Mouse (Mus musculus) limb, embryonic 11.5 days (tissue): ENCODE measurements around the gene Cdip1. TPM values are rescaled to one million over a fixed set of nuclear protein-coding genes. Genes with fewer than 3 reads are reported as not detected.
"Not testable (repeated sequence)": the region's sequence is repeated elsewhere in the genome, so short reads cannot be mapped to it uniquely, and the experiment has no call there.

Experiments
- ATAC-seq: fragments of 200-750 bp; cut with Nextera tagmentation; 2 replicates; pipeline ENCODE4 v1.8.0; 2017; ENCODE audit warnings: low read depth; ENCODE audit not compliant: insufficient number of reproducible peaks, low FRiP score, low TSS enrichment
- DNase-seq: peaks from one replicate; pipeline ENCODE4 v3.0.0-alpha.2; 2015; ENCODE audit warnings: low spot score
- H3K27ac ChIP-seq: fragments of 300-500 bp; sonication (generic); replicated peaks from 2 replicates; pipeline ENCODE4 v1.5.1; 2014; ENCODE audit warnings: low read depth, mild to moderate bottlenecking, low read length
- H3K27me3 ChIP-seq: fragments of 300-500 bp; sonication (generic); 2 replicates; pipeline ENCODE4 v1.6.1; 2014; ENCODE audit warnings: mild to moderate bottlenecking, low read length, mixed read lengths; ENCODE audit not compliant: control insufficient read depth, insufficient read depth
- H3K36me3 ChIP-seq: fragments of 300-500 bp; sonication (generic); 2 replicates; pipeline ENCODE4 v1.6.1; 2014; ENCODE audit warnings: mild to moderate bottlenecking, low read length, moderate library complexity, mixed read lengths; ENCODE audit not compliant: control insufficient read depth, insufficient read depth
- H3K4me1 ChIP-seq: fragments of 300-500 bp; sonication (generic); 2 replicates; pipeline ENCODE4 v1.6.1; 2014; ENCODE audit warnings: low read length, mixed read lengths; ENCODE audit not compliant: control insufficient read depth, insufficient read depth
- H3K4me2 ChIP-seq: fragments of 300-500 bp; sonication (generic); 2 replicates; pipeline ENCODE4 v1.6.1; 2014; ENCODE audit warnings: low read depth, mild to moderate bottlenecking, moderate library complexity; ENCODE audit not compliant: severe bottlenecking
- H3K4me3 ChIP-seq: fragments of 300-500 bp; sonication (generic); 2 replicates; pipeline ENCODE4 v1.5.1; 2014; ENCODE audit warnings: low read depth, low read length
- H3K9ac ChIP-seq: fragments of 300-500 bp; sonication (generic); 2 replicates; pipeline ENCODE4 v1.6.1; 2014; ENCODE audit warnings: mild to moderate bottlenecking, low read length
- H3K9me3 ChIP-seq: fragments of 300-500 bp; sonication (generic); 2 replicates; pipeline ENCODE4 v1.6.1; 2016; ENCODE audit warnings: low read length; ENCODE audit not compliant: control insufficient read depth
- WGBS: fragments of 180-500 bp; shearing (Covaris S2); extraction: QIAGEN DNeasy Blood & Tissue Kit; methylation state at CpG from one replicate; pipeline ENCODE4 v1.1.7; 2014; 5-methylcytosine and 5-hydroxymethylcytosine counted together
- polyA plus RNA-seq: library from polyadenylated mRNA; unstranded; fragments of >200 nt; fragmentation: Nextera tagmentation; extraction: Ambion mirVana; gene quantifications from 2 replicates; pipeline ENCODE4 v1.2.1, GENCODE M21; 2014

Gene Cdip1
- polyA plus RNA-seq, 1 experiment from 2014 or later, result 82.2 TPM

GRCm38 (mm10) chr16:4762437-4762836 is 27.7 kb downstream of the Cdip1 start:
- H3K9ac ChIP-seq, result no peak overlapping the region
- H3K4me3 ChIP-seq, result no peak overlapping the region
- no peaks in the 10 kb centered on the region for H3K9me3 ChIP-seq
- peaks cover 11% of the 10 kb centered on the region for H3K36me3 ChIP-seq
- H3K27ac ChIP-seq, result no peak overlapping the region
- no peaks in the 10 kb centered on the region for H3K27me3 ChIP-seq
- no peak for ATAC-seq
- no peak for DNase-seq
- no peak overlapping the region for H3K4me2 ChIP-seq
- H3K4me1 ChIP-seq, result no peaks in the 10 kb centered on the region
- 92% methylated on average over 4 of the region's 4 CpGs for WGBS

DNA sequence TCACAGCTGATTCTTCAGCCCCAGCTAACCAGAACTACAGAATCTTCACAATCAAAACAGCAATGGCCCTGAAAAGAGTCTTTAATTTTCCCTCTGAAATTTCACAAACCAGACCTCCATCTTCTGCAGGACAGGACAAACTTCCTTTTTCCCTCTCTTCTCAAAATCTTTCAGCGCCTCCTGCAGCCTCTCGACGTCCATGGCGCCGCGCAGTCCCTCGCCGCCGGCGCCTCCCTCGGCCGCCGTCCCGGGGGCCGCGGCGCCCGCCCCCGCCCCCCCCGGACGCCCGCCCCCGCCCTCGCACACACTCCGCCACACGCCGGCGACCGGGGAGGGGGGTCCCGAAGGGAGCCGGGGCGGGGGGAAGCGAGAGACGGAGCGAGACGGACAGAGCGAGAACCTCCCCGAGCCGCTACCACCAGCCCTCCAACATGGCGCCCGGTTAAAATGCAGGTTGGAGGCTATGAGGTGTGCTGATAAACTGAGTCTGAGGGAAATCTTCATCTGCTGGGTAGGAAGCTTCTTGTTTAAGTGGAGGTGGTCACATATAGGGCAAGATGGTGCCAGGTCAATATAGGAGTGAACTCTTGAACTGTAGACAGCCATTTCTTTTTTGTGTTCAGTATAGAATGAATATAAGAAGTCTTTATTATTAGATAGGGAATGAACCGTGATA is 33.3 kb downstream of the Cdip1 start:
- peak overlapping the region; percentile 29; the same call in 1 of the 2 replicates for H3K4me2 ChIP-seq
- peak overlapping the region; percentile 56 for H3K9ac ChIP-seq
- H3K4me3 ChIP-seq, result peak overlapping the region; percentile 28
- ATAC-seq, result peak; percentile 47; the same call in 1 of the 2 replicates
- H3K27ac ChIP-seq, H3K27me3 ChIP-seq, H3K9me3 ChIP-seq, H3K36me3 ChIP-seq, H3K4me1 ChIP-seq: not testable (repeated sequence)
- WGBS, result 3% methylated on average over 34 of the region's 42 CpGs
- peak; percentile 50 for DNase-seq

- Histone ChIP-seq H3K36me3 (no peaks in the 10 kb centered on the region), H3K4me2 (no peak overlapping the region), H3K27ac (no peak overlapping the region), H3K4me3 (no peak overlapping the region), H3K9me3 (no peaks in the 10 kb centered on the region), H3K4me1 (no peaks in the 10 kb centered on the region), H3K27me3 (no peaks in the 10 kb centered on the region), H3K9ac (no peak overlapping the region)
- WGBS, result 91% methylated on average over 3 of the region's 3 CpGs
- DNase-seq, result no peak
- ATAC-seq, result no peak
Observed at GRCm38 (mm10) chr16:4754045-4754444, 36.0 kb downstream of the Cdip1 start.

DNA sequence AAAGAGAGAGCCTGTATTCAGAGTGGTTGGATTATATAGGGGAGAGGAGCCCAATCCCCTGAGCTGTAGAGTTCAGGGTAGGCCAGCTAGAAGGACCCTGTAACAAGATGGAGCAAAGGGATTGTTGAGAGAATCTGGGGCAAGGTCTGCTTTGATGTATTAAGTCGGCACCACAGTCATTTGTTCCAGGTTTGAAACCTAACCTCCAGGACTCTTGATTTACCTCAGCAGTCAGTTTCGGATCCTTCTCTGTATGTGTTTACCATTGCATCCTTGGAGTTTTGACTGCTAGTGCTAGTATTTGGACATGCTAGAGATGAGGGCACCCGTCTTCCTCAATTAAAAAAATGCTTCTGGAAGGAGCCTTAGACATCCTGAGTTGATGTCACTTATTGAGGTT is 37.9 kb downstream of the Cdip1 start:
- no peaks in the 10 kb centered on the region for H3K4me1 ChIP-seq
- WGBS, result 94% methylated on average over 3 of the region's 3 CpGs
- no peaks in the 10 kb centered on the region for H3K9me3 ChIP-seq
- ATAC-seq (no peak), DNase-seq (no peak)
- no peaks in the 10 kb centered on the region for H3K27me3 ChIP-seq
- no peak overlapping the region for H3K27ac ChIP-seq
- H3K4me2 ChIP-seq, result no peak overlapping the region
- no peaks in the 10 kb centered on the region for H3K36me3 ChIP-seq
- no peak overlapping the region for H3K9ac ChIP-seq
- H3K4me3 ChIP-seq, result no peak overlapping the region

DNA sequence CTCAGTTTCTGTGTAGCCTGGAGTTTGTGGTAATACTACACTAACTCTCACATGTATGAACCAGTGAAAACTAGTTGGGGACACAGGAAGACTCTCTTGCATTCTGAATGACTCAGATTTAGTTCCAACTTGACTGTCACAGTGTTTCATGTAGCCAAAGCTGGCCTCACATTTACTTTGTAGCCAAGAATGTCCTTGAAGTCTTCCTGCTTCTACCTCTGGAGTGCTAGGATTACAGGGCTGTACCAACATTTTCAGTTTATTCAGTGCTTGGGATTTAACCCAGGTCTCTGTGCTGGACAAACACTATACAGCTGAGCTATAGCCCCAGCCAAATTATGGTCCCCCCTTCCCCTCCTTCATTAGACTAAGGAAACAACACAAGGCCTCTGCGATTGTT is 47.9 kb downstream of the Cdip1 start:
- Histone ChIP-seq H3K27me3 (no peaks in the 10 kb centered on the region), H3K4me3 (no peak overlapping the region), H3K27ac (no peak overlapping the region), H3K36me3 (no peaks in the 10 kb centered on the region), H3K4me1 (no peaks in the 10 kb centered on the region), H3K9me3 (no peaks in the 10 kb centered on the region; the same call in 1 of the 2 replicates), H3K4me2 (no peak overlapping the region), H3K9ac (no peak overlapping the region)
- 89% methylated on average over 1 of the region's 1 CpGs for WGBS
- no peak for DNase-seq
- ATAC-seq, result no peak

- Histone ChIP-seq H3K9me3 (no peaks in the 10 kb centered on the region; the same call in 1 of the 2 replicates), H3K9ac (no peak overlapping the region), H3K4me3 (no peak overlapping the region), H3K4me2 (no peak overlapping the region), H3K36me3 (no peaks in the 10 kb centered on the region), H3K4me1 (no peaks in the 10 kb centered on the region), H3K27ac (no peak overlapping the region), H3K27me3 (no peaks in the 10 kb centered on the region)
- ATAC-seq, result no peak
- WGBS, result 89% methylated on average over 2 of the region's 2 CpGs
- DNase-seq, result no peak
Observed at GRCm38 (mm10) chr16:4739994-4740393, 50.1 kb downstream of the Cdip1 start.

- no peak overlapping the region for H3K4me2 ChIP-seq
- WGBS, result 96% methylated on average over 2 of the region's 2 CpGs
- H3K4me1 ChIP-seq, result no peaks in the 10 kb centered on the region
- no peak overlapping the region for H3K9ac ChIP-seq
- DNase-seq, result no peak
- no peak overlapping the region for H3K27ac ChIP-seq
- no peaks in the 10 kb centered on the region for H3K36me3 ChIP-seq
- no peak overlapping the region for H3K4me3 ChIP-seq
- H3K27me3 ChIP-seq, result no peaks in the 10 kb centered on the region
- no peak for ATAC-seq
- no peaks in the 10 kb centered on the region for H3K9me3 ChIP-seq
Observed at GRCm38 (mm10) chr16:4736262-4736661, 53.8 kb downstream of the Cdip1 start.

GRCm38 (mm10) chr16:4730776-4731358 is 59.2 kb downstream of the Cdip1 start:
- Histone ChIP-seq H3K36me3 (no peaks in the 10 kb centered on the region), H3K4me1 (peaks cover 4% of the 10 kb centered on the region), H3K27ac (no peak overlapping the region), H3K4me3 (no peak overlapping the region), H3K9me3 (no peaks in the 10 kb centered on the region), H3K4me2 (no peak overlapping the region), H3K9ac (no peak overlapping the region), H3K27me3 (no peaks in the 10 kb centered on the region)
- DNase-seq, result no peak
- WGBS, result 90% methylated on average over 3 of the region's 3 CpGs
- ATAC-seq, result no peak
